Mouse (Mus musculus) kidney, postnatal 10 days (tissue): ENCODE measurements around the gene Hist1h4f.
"Not testable (repeated sequence)": the region's sequence is repeated elsewhere in the genome, so short reads cannot be mapped to it uniquely, and the experiment has no call there.

Source experiments
- DNase-seq: peaks from one replicate; pipeline ENCODE4 v3.0.0; 2021; ENCODE audit warnings: mixed read lengths

Gene Hist1h4f

DNA sequence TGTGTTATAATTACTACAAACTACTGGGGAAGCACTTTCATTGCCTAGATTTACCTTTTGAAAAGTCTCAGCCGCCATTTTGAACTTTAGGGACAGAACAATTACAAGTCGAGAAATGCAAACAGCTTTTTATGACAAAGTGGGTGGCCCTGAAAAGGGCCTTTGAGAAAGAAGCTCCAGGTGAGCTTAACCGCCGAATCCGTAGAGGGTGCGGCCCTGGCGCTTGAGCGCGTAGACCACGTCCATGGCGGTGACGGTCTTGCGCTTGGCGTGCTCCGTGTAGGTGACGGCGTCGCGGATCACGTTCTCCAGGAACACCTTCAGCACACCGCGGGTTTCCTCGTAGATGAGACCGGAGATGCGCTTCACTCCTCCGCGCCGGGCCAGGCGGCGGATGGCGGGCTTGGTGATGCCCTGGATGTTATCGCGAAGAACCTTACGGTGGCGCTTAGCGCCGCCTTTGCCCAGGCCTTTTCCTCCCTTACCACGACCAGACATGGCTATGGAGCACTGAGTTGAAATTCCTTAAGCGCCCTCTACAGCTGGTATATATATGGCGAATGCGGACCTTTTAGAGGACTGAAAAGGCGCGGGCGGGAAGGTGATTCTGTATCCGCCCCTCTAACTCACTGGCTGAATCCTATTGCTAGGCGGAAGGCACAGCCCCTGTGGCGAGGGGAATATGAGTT, at the start of gene Hist1h4f:
Gene Hist1h4f, minus strand, starts transcription at position 503 of the 689 bp plus-strand sequence.
- DNase-seq = peak; percentile 91

DNA sequence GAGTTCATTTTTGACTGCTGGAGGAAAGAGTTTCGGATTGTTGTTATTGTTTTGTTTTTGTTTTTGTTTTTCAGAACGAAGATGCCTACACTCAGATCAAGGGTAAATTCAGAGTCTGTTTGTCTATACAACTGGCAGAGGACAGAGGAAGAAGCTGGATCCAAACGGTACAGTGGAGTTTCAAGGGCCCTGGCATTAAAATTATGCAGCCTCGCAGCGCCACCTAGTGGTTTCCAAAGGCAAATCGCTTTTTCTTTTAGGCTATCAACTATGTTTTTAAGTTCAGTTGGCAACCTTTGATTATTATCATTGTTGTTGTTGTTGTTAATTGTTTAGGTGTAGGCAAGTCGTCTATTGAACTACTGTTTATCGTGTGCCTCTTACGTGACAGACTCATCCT, 46.5 kb upstream of the Hist1h4f start:
- DNase-seq = peak; percentile 89

DNA sequence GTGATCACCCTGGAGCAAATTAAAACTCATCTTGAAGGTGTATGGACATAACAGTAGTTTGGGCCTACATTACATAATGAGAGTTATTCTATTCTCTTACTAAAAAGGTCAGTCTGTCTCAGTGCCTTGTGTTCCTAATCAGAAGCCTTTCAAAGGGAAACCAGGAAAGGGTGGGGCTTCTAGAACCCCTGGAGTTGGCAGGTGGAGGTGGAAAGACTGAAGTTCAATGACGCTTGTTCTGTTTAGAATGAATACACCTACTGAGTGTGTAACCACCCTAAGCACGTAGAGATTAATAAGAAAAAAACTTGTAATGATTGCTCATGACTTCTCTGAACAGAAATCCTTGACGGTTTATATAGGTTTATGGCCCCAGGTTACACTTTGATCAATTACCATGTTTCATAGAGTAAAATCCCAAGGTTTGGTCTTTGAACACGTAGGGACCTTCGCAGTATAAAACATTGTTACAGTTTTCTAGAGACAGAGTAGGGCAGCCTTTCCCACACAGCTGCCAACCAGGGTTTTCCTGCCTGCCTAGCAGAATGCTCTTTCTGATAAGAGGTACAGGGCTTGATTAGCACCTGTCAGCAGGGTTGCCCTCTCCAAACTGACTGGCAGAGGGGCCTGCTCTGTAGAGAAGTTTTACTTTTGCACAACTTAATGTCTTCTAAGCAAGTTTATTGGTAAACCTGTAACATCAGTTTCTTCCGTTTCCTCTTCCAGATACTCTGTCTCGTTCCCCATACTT, 44.3 kb upstream of the Hist1h4f start:
- DNase-seq = no peak

DNA sequence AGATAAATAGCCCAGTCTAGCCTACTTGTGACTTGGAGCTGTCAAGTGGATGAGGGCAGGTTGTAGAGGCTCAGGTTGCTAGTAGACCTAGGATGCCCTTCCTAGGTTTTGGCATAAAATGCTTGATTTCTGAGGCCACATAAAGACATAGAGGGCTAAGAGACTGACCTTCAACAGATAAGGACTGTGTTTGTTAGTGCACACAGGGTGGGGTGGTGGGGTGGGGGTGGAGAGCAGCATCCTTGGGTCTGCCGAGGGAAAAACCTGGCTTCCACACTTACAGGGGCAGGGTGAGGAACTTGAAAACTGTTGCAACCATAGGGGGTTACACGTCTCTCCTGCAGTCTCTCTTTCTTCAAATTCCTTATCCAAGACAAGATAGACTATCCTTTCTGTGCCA, 43.7 kb upstream of the Hist1h4f start:
- DNase-seq = no peak

DNA sequence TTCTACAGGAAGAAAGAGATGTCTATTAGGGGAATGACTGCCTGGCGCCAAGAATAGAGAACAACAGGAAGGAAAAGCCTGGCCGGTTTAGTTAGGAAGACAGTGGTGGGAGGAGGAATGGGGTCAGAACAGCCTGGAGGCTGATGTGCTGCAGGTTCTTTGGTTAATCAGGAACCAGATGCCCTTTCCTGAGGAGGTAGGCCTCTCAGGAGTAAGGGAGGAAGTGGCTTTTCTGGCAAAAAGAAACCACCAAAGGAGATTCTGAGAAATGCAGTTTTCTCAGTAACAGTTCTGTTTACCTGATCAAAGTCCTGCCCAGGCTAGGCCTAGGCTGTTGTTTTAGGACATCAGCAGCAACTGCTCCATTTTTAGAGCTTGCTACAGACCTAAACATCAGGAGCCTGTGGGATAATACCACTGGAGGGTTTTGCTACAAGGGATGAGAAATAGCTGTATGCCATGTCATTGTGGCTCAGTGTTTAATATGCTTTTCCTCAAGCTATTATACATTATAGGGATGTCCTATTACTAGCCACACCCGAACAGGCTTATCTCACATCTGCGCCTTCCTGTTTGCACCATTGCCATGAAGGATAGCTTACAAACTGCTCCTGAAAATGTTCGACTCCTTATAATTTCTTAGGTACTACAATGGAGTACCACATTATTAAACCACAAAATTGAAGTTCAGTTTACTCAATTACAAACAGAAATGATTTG, 41.8 kb upstream of the Hist1h4f start:
- no peak for DNase-seq

DNA sequence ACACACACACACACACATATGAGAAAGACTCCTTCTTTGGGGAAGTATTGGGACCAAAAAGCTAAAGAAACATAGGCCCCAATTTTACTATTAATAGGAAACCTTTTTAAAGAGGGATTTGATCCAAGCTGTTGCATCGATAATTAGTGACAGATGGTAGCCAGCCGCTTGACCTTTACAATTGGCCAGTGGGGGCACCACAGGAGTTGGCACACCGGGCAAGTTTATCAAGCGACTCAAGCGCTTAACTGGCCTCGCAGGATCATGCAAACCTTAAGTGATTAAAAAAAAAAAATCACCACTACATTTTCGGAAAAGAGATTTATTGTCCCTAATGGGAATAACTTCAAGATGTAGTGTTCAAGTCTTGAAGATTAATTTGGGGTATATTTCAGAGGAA, 41.2 kb upstream of the Hist1h4f start:
- DNase-seq = no peak

DNA sequence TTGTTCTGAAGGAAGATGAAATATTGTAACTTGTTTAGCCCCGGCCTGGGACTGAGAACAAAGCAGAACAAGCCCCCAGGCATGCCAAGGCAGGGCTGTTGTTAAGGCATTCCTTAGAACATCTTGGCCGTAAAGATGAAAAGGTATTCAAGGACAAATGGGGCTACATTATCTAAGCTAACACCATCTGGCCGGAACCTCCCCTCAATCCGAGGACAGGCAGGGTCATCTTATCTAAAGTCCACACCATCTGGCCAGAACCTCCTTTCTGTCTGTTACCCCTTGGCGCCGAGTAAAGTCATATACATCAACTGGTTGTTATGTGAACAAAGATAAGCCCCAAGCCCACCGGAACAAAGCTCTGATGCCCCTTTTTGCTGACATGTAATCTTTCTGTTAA, 40.4 kb upstream of the Hist1h4f start:
- DNase-seq = not testable (repeated sequence)

DNA sequence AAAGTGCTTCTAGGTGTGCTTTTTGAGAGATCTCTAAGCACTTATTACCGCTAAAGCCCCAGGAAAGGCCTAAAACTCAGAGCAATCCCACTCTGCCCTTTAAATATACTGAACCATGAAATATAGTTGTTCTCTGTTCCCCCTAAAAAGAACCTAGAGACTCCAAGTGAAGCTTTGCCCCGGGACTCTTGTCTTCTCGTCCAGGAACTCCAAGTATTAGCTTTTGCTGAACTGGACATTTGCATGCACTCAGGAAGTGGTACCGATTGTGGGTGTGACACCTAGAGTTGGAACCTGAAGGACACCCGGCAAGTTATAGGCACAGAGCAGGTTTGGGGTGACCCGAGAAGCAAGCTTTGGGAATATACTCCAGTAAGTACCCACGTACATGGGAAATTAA, 39.8 kb upstream of the Hist1h4f start:
- no peak for DNase-seq

DNA sequence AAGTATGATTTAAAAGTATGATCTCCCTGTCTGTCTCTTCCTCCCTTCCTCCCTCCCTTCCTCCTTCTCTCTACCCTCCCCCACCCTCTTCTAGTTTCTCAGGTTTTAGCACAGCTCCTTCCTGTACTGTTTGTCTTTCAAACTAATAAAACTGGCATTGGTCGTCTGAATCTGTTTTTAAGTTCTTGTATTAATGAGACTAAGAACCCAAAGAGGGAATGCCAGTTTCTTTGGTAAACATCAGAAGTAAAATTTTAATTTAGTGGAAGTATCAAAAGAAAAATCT, 35.4 kb upstream of the Hist1h4f start:
- no peak for DNase-seq

DNA sequence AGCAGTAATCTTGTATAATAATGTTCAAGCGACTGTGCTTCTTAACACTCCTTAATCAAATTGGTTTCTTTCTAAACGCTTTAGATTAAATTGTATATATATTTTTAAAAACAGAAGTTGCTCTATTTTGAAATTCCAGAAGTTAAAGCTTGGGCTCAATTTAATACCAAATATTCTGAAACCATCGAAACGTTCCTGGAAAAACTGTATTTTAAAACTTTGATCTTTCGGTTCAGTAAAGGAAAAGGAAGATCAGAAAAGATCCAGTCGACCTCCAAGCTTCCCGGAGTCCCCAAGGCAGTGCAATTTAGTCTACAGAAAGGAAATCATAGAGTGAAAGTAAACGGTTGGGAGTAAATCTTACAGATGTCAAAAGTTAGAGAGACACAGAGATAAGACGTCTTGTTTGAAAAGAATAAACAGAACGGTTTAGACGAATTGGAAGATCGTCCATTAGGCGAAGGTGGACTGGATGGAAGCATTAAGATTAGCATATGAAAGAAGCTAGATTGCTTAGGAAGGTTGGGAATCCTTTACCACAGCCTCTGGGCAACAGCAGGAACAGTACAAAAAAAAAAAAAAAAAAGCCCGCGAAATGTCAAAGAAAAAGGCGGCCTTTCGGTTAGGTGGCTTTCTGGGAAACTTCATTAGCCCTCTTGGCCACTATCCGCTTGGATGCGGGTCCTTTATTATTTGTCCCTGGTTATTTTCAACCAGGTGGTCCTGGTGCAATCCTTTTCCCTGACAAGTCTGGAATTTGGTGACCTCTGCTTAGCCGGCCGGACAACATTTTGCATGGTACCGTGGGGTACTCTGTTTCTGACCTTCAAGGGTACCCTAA, 34.9 kb upstream of the Hist1h4f start:
- no peak for DNase-seq

DNA sequence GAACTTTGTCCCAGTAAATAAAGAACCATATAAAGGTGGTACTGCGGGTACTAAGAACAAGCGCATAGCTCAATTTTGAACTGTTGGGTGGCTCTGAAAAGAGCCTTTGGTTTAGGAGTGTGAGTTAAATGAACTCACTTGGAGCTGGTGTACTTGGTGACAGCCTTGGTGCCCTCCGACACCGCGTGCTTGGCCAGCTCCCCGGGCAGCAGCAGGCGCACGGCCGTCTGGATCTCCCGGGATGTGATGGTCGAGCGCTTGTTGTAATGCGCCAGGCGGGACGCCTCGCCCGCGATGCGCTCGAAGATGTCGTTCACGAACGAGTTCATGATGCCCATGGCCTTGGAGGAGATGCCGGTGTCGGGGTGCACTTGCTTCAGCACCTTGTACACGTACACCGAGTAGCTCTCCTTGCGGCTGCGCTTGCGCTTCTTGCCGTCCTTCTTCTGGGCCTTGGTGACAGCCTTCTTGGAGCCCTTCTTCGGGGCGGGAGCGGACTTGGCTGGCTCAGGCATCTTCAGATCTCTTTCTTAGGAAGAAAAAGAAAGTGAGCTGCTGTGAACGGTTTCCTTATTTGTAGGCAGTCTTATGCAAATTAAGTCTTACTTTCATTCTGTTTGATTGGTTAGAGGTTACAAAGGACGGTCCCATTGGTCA, 34.1 kb upstream of the Hist1h4f start:
- peak; percentile 68 for DNase-seq

DNA sequence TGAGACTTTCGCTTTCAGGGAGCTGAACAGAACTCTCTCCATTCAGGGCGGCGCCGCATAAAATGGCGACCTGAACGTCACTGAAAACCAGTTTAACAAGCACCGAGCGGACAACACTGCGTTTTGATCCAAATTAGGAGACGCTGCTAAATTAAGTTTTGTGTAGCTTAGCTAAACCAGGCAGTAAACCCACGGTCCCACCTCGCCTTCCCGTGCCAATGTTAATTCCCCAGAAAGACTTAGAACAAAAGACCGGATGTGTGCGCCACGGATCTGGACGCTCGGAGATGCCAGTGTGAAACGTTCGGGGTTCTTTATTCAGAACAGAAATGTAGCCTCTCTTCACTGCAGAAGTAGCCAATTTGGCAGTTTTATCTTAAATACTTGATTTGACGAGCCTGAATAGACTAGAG, 33.6 kb upstream of the Hist1h4f start:
- peak; percentile 81 for DNase-seq

DNA sequence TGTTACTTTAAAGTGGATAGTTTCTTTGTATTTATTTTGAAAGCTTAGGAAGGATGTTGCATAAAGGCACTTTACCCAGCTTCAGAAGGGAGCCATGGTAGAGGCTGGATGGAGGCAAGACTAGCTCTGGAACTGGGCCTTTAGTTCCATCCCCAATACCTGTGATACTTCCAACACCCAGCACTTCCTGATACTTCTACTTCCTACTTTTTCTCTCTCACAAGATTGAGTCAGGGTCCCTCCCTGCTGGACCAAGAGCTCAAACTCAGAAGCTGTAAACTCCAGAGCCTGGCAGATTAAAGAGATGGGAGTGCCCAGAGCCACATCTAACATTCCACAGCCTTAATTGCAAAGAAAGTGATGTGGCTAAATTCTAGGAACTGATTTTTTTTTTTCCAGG, 32.9 kb upstream of the Hist1h4f start:
- no peak for DNase-seq

DNA sequence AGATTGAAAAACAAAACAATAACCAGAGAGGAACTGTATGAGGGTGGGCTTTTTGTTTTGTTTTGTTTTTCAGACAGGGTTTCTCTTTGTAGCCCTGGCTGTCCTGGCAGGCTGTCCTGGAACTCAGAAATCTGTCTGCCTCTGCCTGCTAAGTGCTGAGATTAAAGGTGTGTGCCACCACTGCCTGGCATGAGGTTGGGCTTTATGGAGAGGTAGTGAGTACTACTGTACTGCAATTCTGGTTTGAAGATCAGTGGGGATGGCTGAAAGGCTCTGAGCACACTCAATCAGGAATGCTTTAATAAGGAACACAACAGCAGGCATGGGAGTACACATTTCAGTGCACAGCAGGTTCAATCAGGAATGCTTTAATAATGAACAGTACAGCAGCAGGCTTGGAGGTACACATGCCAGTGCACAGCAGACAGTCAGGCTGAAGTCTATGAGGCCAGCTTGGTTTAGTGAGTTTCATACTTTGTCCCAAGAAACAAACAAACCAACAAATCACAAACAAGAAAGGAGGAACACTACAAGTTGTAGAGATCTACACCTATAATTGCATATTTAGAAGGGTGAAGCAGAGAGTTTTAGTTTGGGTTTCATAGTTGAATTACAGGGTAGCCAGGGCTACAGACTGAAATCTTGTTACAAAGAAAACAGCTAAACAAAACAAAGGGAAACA, 32.1 kb upstream of the Hist1h4f start:
- DNase-seq = no peak

DNA sequence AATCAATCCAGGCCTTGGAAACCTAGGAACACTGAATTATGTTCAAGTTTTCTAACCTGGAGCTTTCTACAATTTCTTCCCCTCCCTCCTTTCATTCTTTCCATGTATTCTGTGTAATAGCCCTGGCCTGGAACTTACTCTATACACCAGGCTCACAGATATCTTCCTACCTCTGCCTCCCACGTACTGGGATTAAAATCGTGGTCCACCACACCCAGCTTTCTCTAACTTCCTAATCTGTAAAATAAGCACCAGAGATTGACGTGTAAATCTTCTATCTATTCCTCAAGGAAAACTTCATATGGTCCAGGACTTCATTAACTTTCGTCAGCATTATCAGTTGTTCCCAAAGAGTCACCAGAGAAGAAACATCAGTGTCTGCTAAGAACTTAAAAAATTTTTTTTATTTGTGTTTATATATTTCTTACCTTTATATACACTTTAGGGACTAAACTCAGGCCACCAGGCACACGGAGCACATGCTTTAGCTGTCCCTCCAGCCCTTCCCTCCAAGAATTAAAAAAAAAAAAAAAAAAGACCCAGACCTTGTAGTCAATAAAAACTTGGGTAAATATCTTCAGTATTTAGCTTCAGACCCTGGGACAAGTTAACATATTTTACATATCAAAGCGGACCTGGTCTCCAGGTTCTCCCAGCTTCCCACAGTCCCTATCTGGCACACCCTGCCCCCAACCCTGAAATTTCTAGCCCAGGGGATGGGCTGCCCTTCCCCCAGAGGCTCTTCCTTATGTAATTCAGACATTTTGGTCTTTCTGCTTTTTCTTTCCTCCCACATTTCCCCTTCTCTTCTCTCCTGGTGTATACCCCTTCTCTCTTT, 31.0 kb upstream of the Hist1h4f start:
- no peak for DNase-seq

DNA sequence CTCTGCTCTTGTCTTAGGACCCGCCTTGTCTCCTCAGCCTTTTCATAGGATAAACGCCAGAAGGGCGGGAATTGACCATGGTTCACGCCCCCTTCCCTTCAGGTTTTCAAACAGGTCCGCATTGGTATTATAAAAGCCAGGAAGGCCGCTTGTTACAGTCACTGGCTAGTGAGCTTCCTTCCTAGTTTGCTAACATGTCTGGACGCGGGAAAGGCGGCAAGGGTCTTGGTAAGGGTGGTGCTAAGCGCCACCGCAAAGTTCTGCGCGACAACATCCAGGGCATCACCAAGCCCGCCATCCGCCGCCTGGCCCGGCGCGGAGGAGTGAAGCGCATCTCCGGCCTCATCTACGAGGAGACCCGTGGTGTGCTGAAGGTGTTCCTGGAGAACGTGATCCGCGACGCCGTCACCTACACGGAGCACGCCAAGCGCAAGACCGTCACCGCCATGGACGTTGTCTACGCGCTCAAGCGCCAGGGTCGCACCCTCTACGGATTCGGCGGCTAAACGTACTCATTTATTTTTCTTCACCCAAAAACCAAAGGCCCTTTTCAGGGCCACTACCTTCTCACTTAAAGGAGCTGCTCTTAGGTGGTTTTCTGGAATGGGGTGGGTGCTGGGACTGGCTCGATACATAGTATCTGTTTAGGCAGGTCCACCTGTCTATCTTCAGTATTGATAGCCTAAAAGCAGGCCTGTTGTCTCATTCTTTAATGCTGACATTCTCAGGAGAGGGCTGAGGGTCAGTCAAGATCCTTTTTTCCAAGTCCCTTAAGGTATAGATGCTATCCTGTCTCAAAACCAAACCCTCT, 30.2 kb upstream of the Hist1h4f start, which contains the start of gene Hist1h4d:
Gene Hist1h4d, plus strand, starts transcription at position 191 of the 811 bp plus-strand sequence.
- peak; percentile 94 for DNase-seq

DNA sequence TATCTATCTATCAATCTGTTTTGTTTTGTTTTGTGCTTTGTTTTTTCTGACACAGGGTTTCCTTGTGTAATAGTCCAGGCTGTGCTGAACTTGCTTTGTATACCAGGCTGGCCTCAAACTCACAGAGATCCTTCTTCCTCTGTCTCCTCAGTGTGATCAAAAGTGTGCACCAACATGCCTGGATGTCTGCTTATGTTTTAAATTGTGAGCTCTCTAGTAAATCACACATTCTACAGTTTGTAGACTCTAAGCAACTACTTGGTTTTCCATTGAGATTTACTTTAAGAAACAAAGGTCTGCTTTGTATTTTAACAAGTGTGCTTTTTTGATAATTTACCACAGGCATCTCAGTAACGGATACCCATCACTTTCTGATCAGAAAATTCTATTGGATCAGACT, 26.4 kb upstream of the Hist1h4f start:
- DNase-seq = no peak

DNA sequence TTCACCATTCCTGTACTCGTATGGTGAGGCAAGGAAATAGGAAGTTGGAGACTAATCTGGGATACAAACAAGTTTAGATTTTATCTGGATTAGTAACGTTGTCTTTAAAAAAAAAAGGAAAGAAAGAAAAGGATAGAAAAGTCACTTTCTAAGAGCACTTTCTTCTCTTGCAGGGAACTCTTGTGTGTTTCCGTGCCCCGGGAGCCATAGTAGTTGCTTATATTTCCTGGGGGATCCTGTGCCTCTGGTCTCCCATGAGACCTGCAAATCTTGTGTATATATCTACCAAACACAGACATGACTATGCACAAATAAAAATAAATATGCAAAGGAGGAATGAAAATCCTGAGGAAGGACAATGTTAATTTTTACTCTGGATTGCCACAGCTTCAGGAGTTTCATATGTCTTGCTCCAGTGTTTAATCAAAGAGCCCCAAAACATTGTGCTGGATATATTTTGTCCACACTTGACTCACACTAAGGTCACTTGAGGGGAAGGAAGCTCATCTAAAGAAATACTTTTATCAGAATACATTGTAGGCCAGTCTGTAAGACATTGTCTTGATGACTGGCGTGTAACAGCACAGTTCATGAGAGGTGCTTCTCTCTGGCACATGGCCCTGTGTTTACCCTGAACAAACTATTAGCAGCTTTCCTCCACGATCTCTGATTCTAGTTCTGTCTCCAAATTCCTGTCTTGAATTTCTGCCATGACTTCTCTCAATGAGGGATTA, 25.6 kb upstream of the Hist1h4f start:
- DNase-seq = no peak

DNA sequence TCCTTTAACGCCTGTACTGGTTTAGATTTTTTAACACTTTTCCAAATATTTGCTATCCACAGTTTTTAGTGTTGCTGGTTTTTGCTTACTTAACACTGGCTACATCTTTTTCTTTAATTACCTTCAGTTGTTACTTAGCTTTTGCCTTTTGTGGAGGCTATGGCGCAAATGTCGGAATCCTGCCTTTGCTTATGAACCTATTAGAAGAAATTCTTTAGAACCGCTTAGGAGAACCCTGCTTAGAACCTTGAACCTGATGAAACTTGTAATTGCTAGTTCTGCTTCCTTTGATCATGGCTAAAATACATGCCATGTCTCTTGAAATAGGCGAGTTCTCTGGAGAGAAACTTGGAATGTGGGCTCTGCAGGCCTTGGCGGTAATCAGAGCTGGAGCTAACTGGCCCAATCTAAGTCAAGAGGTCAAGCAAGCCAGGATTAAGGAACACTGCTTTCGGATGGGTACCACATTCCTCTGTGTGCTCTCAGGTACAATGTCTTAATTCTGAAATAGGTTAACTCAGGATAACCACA, 25.0 kb upstream of the Hist1h4f start:
- no peak for DNase-seq
